In genomic region chr4:152725423-152725822, GRCm38 (mm10) we compare ENCODE assay signal across 21 mouse cellular contexts.
DNase-seq lines count a peak whose midpoint lies in the region; ATAC-seq and TF ChIP-seq lines count a peak whose summit lies in the region.
"Had no signal": no experiment of that assay in that cellular context is flagged by ENCODE, and none has a peak within 500 bp of the region (broad histone marks: within the 10 kb centered on the region; RNA-seq: fewer than 3 reads in every experiment).

No protein-coding gene starts in this region.

- no peaks in the 10 kb centered on the region for H3K36me3 ChIP-seq in hindbrain, embryonic 10.5 days
- H3K36me3 ChIP-seq in hindbrain, embryonic 11.5 days (ENCODE audit: control insufficient read depth, insufficient read depth, low read length): no peaks in the 10 kb centered on the region
- H3K36me3 ChIP-seq in midbrain, embryonic 10.5 days: no peaks in the 10 kb centered on the region
- H3K36me3 ChIP-seq in midbrain, postnatal 0 days (ENCODE audit: insufficient read depth, low read length): no peaks in the 10 kb centered on the region
- H3K36me3 ChIP-seq: embryonic facial prominence, embryonic 13.5 days; heart, embryonic 13.5 days had no signal

- H3K9me3 ChIP-seq in hindbrain, embryonic 10.5 days: no peaks in the 10 kb centered on the region
- no peaks in the 10 kb centered on the region for H3K9me3 ChIP-seq in hindbrain, embryonic 11.5 days (ENCODE audit: control insufficient read depth, low read length)
- H3K9me3 ChIP-seq in midbrain, embryonic 10.5 days (replicated peaks): no peaks in the 10 kb centered on the region
- H3K9me3 ChIP-seq in midbrain, postnatal 0 days (ENCODE audit: low read length): no peaks in the 10 kb centered on the region
- H3K9me3 ChIP-seq: embryonic facial prominence, embryonic 13.5 days; heart, embryonic 13.5 days had no signal

- DNase-seq in hindbrain, embryonic 10.5 days (ENCODE audit: low spot score): no peak
- DNase-seq in hindbrain, embryonic 11.5 days (ENCODE audit: low spot score): no peak
- DNase-seq in midbrain, embryonic 10.5 days (ENCODE audit: low spot score): no peak
- no peak for DNase-seq in midbrain, postnatal 0 days (ENCODE audit: low spot score)
- peak; percentile 15 to 22 for DNase-seq in layer of hippocampus, postnatal 14 days (ENCODE audit: low spot score in 2 of 2)
- peak; percentile 50 for DNase-seq in retina, postnatal 1 day
- DNase-seq in B cell, adult 2 months: no peak
- DNase-seq: adrenal gland, postnatal 14 days; cerebellum, adult 8-10 months; heart, postnatal 4 days; kidney, adult 9 months; kidney, postnatal 4 days; liver; lung, adult 18-20 months; lung, postnatal 36 days; thymus, adult 2 months had no signal

- no peak for ATAC-seq in hindbrain, embryonic 11.5 days (ENCODE audit: low FRiP score)
- no peak for ATAC-seq in midbrain, postnatal 0 days (ENCODE audit: low FRiP score)
- ATAC-seq: activated CD4-positive, CD25-positive, alpha-beta regulatory T cell, adult 4 months; inflammation-experienced regulatory T-cells, adult 6 months; Patski had no signal

- H3K4me3 ChIP-seq in hindbrain, embryonic 10.5 days: no peak overlapping the region
- no peak overlapping the region for H3K4me3 ChIP-seq in hindbrain, embryonic 11.5 days (ENCODE audit: low read depth, low read length)
- H3K4me3 ChIP-seq in midbrain, embryonic 10.5 days: no peak overlapping the region
- no peak overlapping the region for H3K4me3 ChIP-seq in midbrain, postnatal 0 days (ENCODE audit: low read depth, low read length)
- H3K4me3 ChIP-seq: embryonic facial prominence, embryonic 13.5 days; heart, embryonic 13.5 days had no signal

- no peak overlapping the region for H3K4me2 ChIP-seq in hindbrain, embryonic 11.5 days (replicated peaks; ENCODE audit: low read depth, low read length)
- no peak overlapping the region for H3K4me2 ChIP-seq in midbrain, postnatal 0 days (ENCODE audit: low read depth, low read length, poor library complexity, severe bottlenecking)
- H3K4me2 ChIP-seq: embryonic facial prominence, embryonic 13.5 days; heart, embryonic 13.5 days had no signal

- no peaks in the 10 kb centered on the region for H3K27me3 ChIP-seq in hindbrain, embryonic 10.5 days (ENCODE audit: insufficient read depth, poor library complexity, severe bottlenecking)
- H3K27me3 ChIP-seq in hindbrain, embryonic 11.5 days (ENCODE audit: control insufficient read depth, insufficient read depth, low read length): no peaks in the 10 kb centered on the region
- H3K27me3 ChIP-seq in midbrain, embryonic 10.5 days (ENCODE audit: low read depth, poor library complexity, severe bottlenecking): peaks cover 7% of the 10 kb centered on the region; the same call in 1 of the 2 replicates
- H3K27me3 ChIP-seq in midbrain, postnatal 0 days (ENCODE audit: insufficient read depth, low read length): no peaks in the 10 kb centered on the region
- H3K27me3 ChIP-seq: Patski had no signal

- WGBS in hindbrain, embryonic 10.5 days: 51% methylated on average over 6 of the region's 6 CpGs
- WGBS in hindbrain, embryonic 11.5 days: 52% methylated on average over 6 of the region's 6 CpGs
- WGBS in midbrain, embryonic 10.5 days: 51% methylated on average over 6 of the region's 6 CpGs
- 29% methylated on average over 6 of the region's 6 CpGs for WGBS in midbrain, postnatal 0 days

- H3K9ac ChIP-seq in hindbrain, embryonic 11.5 days (ENCODE audit: low read depth, low read length): no peak overlapping the region
- H3K9ac ChIP-seq in midbrain, postnatal 0 days (replicated peaks; ENCODE audit: low read length, poor library complexity, severe bottlenecking): no peak overlapping the region
- H3K9ac ChIP-seq: embryonic facial prominence, embryonic 13.5 days; heart, embryonic 13.5 days had no signal

- H3K4me1 ChIP-seq in hindbrain, embryonic 10.5 days (replicated peaks): peaks cover 28% of the 10 kb centered on the region
- 0 out of 2 replicates have a peak, but pooled peaks cover 2% of the 10 kb centered on the region for H3K4me1 ChIP-seq in hindbrain, embryonic 11.5 days (replicated peaks; ENCODE audit: control insufficient read depth, insufficient read depth, low read length)
- peaks cover 23% of the 10 kb centered on the region for H3K4me1 ChIP-seq in midbrain, embryonic 10.5 days
- H3K4me1 ChIP-seq in midbrain, postnatal 0 days (ENCODE audit: insufficient read depth, low read length): peaks cover 11% of the 10 kb centered on the region; the same call in 1 of the 2 replicates
- H3K4me1 ChIP-seq: embryonic facial prominence, embryonic 13.5 days; heart, embryonic 13.5 days had no signal

- peak overlapping the region; percentile 23; the same call in 1 of the 2 replicates for H3K27ac ChIP-seq in hindbrain, embryonic 10.5 days
- no peak overlapping the region for H3K27ac ChIP-seq in hindbrain, embryonic 11.5 days (ENCODE audit: low read depth, low read length)
- H3K27ac ChIP-seq in midbrain, embryonic 10.5 days (replicated peaks): peak overlapping the region; percentile 38
- H3K27ac ChIP-seq in midbrain, postnatal 0 days (ENCODE audit: low read depth, low read length): no peak overlapping the region
- H3K27ac ChIP-seq: embryonic facial prominence, embryonic 13.5 days; heart, embryonic 13.5 days had no signal

- TF ChIP-seq CTCF in midbrain, postnatal 0 days (IDR thresholded peaks at IDR 0.05): no peak

Comparison
In these comparisons a context has a peak if more than half of its experiments do, and no peak if none do; other contexts are left out.
1. H3K27ac ChIP-seq: peak in hindbrain, embryonic 10.5 days (single experiment) and midbrain, embryonic 10.5 days (single experiment); none in hindbrain, embryonic 11.5 days (single experiment) and midbrain, postnatal 0 days (single experiment).
2. DNase-seq: peak in layer of hippocampus, postnatal 14 days (2 of 2) and retina, postnatal 1 day (single experiment); none in hindbrain, embryonic 10.5 days (single experiment), hindbrain, embryonic 11.5 days (single experiment), midbrain, embryonic 10.5 days (single experiment), midbrain, postnatal 0 days (single experiment) and B cell, adult 2 months (0 of 2).